Mouse (Mus musculus): ENCODE measurements around the gene Entpd3. TPM values are rescaled to one million over a fixed set of nuclear protein-coding genes. Genes with fewer than 3 reads are reported as not detected.

Gene Entpd3
- polyA plus RNA-seq, 1 experiment from 2014 or later, result 0.66 TPM

GRCm38 (mm10) chr9:120579808-120580207, 40.2 kb downstream of the Entpd3 start:
- Histone ChIP-seq H3K9ac (ENCODE audit: low read depth, low read length) (no peak overlapping the region), H3K36me3 (ENCODE audit: control insufficient read depth, insufficient read depth, low read length) (peaks cover 11% of the 10 kb centered on the region), H3K9me3 (replicated peaks; ENCODE audit: control insufficient read depth, low read length) (no peaks in the 10 kb centered on the region), H3K27me3 (ENCODE audit: control insufficient read depth, insufficient read depth, low read length) (no peaks in the 10 kb centered on the region), H3K4me1 (ENCODE audit: control insufficient read depth, insufficient read depth, low read length) (peaks cover 6% of the 10 kb centered on the region; the same call in 1 of the 2 replicates), H3K4me2 (no peak overlapping the region), H3K4me3 (ENCODE audit: low read depth, low read length) (no peak overlapping the region), H3K27ac (ENCODE audit: low read depth, low read length) (no peak overlapping the region)
- 82% methylated on average over 7 of the region's 7 CpGs for WGBS (ENCODE audit: insufficient replicate concordance)
- ATAC-seq (replicated peaks; ENCODE audit: insufficient number of reproducible peaks, low FRiP score, low TSS enrichment), result no peak

DNA sequence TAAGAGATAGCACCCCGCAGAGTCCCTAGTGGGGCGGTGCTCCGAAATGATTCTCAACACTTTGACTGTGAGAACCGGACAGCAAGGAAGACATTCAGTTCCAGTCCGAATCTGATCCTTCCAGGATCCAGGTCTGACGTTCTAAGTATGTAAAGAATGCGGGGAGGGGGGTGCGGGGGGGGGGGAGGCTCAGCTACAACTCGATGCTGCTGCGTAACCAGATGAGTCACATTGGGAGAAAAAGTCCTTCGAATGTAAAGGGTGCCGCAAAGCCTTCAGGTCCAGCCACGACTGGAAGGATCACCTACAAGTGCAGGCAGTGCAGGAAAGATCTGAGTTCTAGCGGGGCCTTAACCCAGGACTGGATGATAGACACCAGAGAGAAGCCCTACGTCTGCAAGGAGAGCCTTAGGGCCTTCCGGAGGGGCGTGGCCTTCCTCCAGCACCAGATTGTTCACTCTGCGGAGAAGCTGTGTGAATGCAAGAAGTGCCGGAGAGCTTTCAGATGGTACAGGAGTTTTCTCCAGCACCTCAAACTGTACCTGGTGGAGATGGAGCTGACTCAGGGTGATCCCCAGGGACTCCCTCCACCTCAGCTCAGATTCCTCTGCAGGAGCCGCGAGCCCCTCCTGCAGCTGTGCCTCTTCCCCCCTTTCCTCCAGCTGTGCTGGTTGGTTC, 42.5 kb downstream of the Entpd3 start:
- peak; percentile 62 for ATAC-seq (replicated peaks; ENCODE audit: insufficient number of reproducible peaks, low FRiP score, low TSS enrichment)
- H3K27ac ChIP-seq (ENCODE audit: low read depth, low read length), result peak overlapping the region; percentile 18; the same call in 1 of the 2 replicates
- H3K36me3 ChIP-seq (ENCODE audit: control insufficient read depth, insufficient read depth, low read length), result no peaks in the 10 kb centered on the region
- 12% methylated on average over 21 of the region's 21 CpGs for WGBS (ENCODE audit: insufficient replicate concordance)
- peak overlapping the region; percentile 53 for H3K9ac ChIP-seq (ENCODE audit: low read depth, low read length)
- peak overlapping the region; percentile 37 for H3K4me3 ChIP-seq (ENCODE audit: low read depth, low read length)
- H3K4me2 ChIP-seq, result peak overlapping the region; percentile 71
- no peaks in the 10 kb centered on the region for H3K9me3 ChIP-seq (replicated peaks; ENCODE audit: control insufficient read depth, low read length)
- H3K27me3 ChIP-seq (ENCODE audit: control insufficient read depth, insufficient read depth, low read length), result no peaks in the 10 kb centered on the region
- H3K4me1 ChIP-seq (ENCODE audit: control insufficient read depth, insufficient read depth, low read length), result peaks cover 6% of the 10 kb centered on the region; the same call in 1 of the 2 replicates

DNA sequence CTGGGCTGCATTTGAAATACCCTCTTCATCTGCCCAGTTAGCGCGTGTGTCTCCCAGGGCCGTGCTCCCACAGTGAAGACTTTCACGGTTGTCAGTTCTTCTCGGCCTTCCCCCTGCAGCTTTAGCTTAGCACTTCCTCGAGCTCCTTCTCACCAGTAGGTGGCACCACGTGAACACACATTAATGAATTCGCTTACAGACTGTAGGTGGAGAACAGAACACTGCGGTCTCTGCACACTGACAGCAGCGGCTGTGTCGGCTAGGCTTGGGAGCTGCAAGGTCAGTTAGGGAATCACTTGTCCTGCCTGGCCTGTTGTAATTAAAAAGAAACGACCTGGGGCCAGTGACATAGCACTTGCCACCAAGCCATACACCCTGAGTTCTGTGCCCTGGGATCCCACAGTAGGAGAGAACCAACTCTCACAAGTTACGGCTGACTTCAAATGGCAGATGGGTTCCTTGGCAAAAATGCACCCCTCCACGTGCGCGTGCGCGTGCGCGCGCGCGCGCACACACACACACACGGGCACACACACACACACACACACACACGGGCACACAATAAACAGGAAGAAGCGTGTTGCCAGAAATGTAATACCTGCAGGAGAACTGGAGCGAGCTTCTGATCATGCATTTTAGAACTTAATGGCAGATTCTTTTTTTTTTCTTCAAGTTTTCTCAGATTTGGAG, 43.1 kb downstream of the Entpd3 start:
- Histone ChIP-seq H3K36me3 (ENCODE audit: control insufficient read depth, insufficient read depth, low read length) (no peaks in the 10 kb centered on the region), H3K4me3 (ENCODE audit: low read depth, low read length) (peak overlapping the region; percentile 37), H3K9me3 (replicated peaks; ENCODE audit: control insufficient read depth, low read length) (no peaks in the 10 kb centered on the region), H3K27me3 (ENCODE audit: control insufficient read depth, insufficient read depth, low read length) (no peaks in the 10 kb centered on the region), H3K9ac (ENCODE audit: low read depth, low read length) (peak overlapping the region; percentile 53), H3K27ac (ENCODE audit: low read depth, low read length) (peak overlapping the region; percentile 18; the same call in 1 of the 2 replicates), H3K4me2 (peak overlapping the region; percentile 71), H3K4me1 (ENCODE audit: control insufficient read depth, insufficient read depth, low read length) (peaks cover 2% of the 10 kb centered on the region; the same call in 1 of the 2 replicates)
- peak; percentile 78 for ATAC-seq (replicated peaks; ENCODE audit: insufficient number of reproducible peaks, low FRiP score, low TSS enrichment)
- 11% methylated on average over 28 of the region's 28 CpGs for WGBS (ENCODE audit: insufficient replicate concordance)

DNA sequence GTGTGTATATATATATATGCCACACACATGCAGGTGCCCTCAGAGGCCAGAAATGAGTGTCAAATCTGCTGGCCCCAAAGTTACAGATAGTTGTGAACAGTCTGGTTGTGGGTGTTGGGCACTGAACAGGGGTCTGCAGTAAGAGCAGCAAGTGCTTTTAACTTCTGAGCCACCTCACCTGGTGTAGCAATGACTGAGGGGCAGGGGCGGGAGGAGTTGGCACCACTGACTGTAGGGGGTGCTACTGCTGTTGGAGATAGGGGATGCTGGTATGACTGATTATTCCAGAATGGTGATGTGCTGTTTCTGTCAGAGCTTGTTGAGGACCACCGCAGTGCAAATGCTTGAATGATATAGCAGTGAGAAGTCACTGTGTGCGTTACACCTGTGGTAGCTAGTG, 43.7 kb downstream of the Entpd3 start:
- Histone ChIP-seq H3K9ac (ENCODE audit: low read depth, low read length) (peak overlapping the region; percentile 10; the same call in 1 of the 2 replicates), H3K4me2 (peak overlapping the region; percentile 71), H3K36me3 (ENCODE audit: control insufficient read depth, insufficient read depth, low read length) (no peaks in the 10 kb centered on the region), H3K4me1 (ENCODE audit: control insufficient read depth, insufficient read depth, low read length) (no peaks in the 10 kb centered on the region), H3K4me3 (ENCODE audit: low read depth, low read length) (no peak overlapping the region; the same call in 1 of the 2 replicates), H3K27ac (ENCODE audit: low read depth, low read length) (no peak overlapping the region), H3K27me3 (ENCODE audit: control insufficient read depth, insufficient read depth, low read length) (no peaks in the 10 kb centered on the region), H3K9me3 (replicated peaks; ENCODE audit: control insufficient read depth, low read length) (no peaks in the 10 kb centered on the region)
- 73% methylated on average over 3 of the region's 3 CpGs for WGBS (ENCODE audit: insufficient replicate concordance)
- no peak for ATAC-seq (replicated peaks; ENCODE audit: insufficient number of reproducible peaks, low FRiP score, low TSS enrichment)

DNA sequence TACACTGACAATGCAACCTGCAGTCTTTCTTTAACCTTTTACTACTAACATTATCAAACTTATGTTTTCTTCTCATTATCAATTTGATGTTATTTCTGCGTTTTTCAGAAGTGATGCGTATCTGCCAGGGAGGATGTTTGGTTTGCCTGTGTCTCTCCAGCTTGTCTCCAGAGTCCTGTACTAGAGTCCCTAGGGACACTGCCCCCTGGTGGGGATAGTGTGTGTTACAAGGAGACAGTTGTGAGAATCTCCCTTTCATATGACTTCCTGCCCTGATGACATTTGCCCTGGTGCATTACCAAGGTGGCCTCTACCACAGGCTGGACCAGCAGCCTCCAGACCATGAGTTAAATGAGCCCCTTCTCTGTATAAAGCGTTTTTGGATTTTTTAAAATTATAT, 46.9 kb downstream of the Entpd3 start:
- Histone ChIP-seq H3K36me3 (ENCODE audit: control insufficient read depth, insufficient read depth, low read length) (no peaks in the 10 kb centered on the region), H3K4me1 (ENCODE audit: control insufficient read depth, insufficient read depth, low read length) (no peaks in the 10 kb centered on the region), H3K9me3 (replicated peaks; ENCODE audit: control insufficient read depth, low read length) (no peaks in the 10 kb centered on the region), H3K9ac (ENCODE audit: low read depth, low read length) (no peak overlapping the region), H3K4me3 (ENCODE audit: low read depth, low read length) (no peak overlapping the region), H3K4me2 (no peak overlapping the region), H3K27ac (ENCODE audit: low read depth, low read length) (no peak overlapping the region), H3K27me3 (ENCODE audit: control insufficient read depth, insufficient read depth, low read length) (no peaks in the 10 kb centered on the region)
- WGBS (ENCODE audit: insufficient replicate concordance), result 10% methylated on average over 3 of the region's 3 CpGs
- ATAC-seq (replicated peaks; ENCODE audit: insufficient number of reproducible peaks, low FRiP score, low TSS enrichment), result no peak

DNA sequence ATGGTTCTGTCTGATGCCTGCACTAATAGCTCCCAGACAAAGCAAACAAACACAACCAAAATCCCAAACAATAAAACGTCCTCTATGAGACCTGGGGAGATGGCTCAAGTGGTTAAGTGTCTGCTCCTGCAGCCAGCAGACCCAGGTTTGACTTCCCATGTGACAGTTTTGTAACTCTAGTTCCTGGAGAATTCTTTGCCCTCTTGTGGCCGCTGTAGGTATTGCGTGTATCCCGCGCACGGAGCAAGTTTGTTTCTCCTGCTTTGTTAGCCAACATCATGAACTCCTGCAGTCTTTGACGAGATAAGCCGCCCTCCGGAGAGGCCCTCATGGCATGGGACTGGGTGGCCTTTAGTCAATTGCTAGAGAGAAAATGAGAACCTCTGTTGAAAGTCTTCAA, 51.9 kb downstream of the Entpd3 start:
- WGBS (ENCODE audit: insufficient replicate concordance), result 1% methylated on average over 9 of the region's 9 CpGs
- Histone ChIP-seq H3K4me3 (ENCODE audit: low read depth, low read length) (no peak overlapping the region), H3K4me1 (ENCODE audit: control insufficient read depth, insufficient read depth, low read length) (no peaks in the 10 kb centered on the region), H3K9me3 (replicated peaks; ENCODE audit: control insufficient read depth, low read length) (no peaks in the 10 kb centered on the region), H3K27ac (ENCODE audit: low read depth, low read length) (no peak overlapping the region), H3K4me2 (no peak overlapping the region), H3K27me3 (ENCODE audit: control insufficient read depth, insufficient read depth, low read length) (no peaks in the 10 kb centered on the region), H3K36me3 (ENCODE audit: control insufficient read depth, insufficient read depth, low read length) (no peaks in the 10 kb centered on the region), H3K9ac (ENCODE audit: low read depth, low read length) (no peak overlapping the region)
- no peak for ATAC-seq (replicated peaks; ENCODE audit: insufficient number of reproducible peaks, low FRiP score, low TSS enrichment)

DNA sequence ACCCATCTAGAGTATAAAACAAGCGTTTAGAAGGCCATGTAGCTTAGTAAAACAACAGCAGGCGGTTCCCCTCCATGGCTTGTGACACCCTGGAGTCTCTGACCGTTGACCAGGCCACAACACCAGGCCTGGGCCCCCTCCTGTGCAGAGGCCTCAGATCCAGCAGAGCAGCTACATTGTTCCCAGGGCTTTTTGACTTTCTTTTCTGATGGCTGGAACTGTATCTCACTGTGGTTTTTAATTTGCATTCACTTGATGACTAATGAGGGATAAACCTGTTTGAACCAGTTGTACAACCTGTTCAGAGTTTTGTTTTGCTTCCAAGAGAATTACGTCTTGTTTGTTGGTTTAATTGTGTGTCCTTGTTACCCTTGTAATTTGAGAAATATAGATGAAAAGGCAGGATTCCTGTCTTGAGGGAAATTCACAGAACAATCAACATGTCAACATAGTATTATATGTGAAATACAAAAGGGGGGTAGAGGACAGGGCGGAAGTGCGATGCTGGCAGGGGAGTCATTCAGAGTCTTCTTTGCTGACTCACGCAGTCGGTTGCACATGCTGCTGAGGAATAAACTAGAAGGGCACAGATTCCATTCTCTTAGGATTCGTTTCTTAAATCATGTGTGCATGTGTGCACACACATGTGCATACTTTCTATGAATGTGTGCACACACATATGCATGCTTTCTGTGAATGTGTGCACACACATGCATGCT, 53.9 kb downstream of the Entpd3 start:
- ATAC-seq (replicated peaks; ENCODE audit: insufficient number of reproducible peaks, low FRiP score, low TSS enrichment), result no peak
- Histone ChIP-seq H3K4me2 (no peak overlapping the region), H3K9me3 (replicated peaks; ENCODE audit: control insufficient read depth, low read length) (no peaks in the 10 kb centered on the region), H3K4me1 (ENCODE audit: control insufficient read depth, insufficient read depth, low read length) (no peaks in the 10 kb centered on the region), H3K36me3 (ENCODE audit: control insufficient read depth, insufficient read depth, low read length) (no peaks in the 10 kb centered on the region), H3K4me3 (ENCODE audit: low read depth, low read length) (no peak overlapping the region), H3K27me3 (ENCODE audit: control insufficient read depth, insufficient read depth, low read length) (no peaks in the 10 kb centered on the region), H3K27ac (ENCODE audit: low read depth, low read length) (no peak overlapping the region), H3K9ac (ENCODE audit: low read depth, low read length) (no peak overlapping the region)
- WGBS (ENCODE audit: insufficient replicate concordance), result 65% methylated on average over 9 of the region's 9 CpGs

GRCm38 (mm10) chr9:120594839-120595238, 55.2 kb downstream of the Entpd3 start:
- Histone ChIP-seq H3K9me3 (replicated peaks; ENCODE audit: control insufficient read depth, low read length) (no peaks in the 10 kb centered on the region), H3K27me3 (ENCODE audit: control insufficient read depth, insufficient read depth, low read length) (no peaks in the 10 kb centered on the region), H3K4me2 (no peak overlapping the region), H3K4me1 (ENCODE audit: control insufficient read depth, insufficient read depth, low read length) (no peaks in the 10 kb centered on the region), H3K4me3 (ENCODE audit: low read depth, low read length) (no peak overlapping the region), H3K36me3 (ENCODE audit: control insufficient read depth, insufficient read depth, low read length) (no peaks in the 10 kb centered on the region), H3K27ac (ENCODE audit: low read depth, low read length) (no peak overlapping the region), H3K9ac (ENCODE audit: low read depth, low read length) (no peak overlapping the region)
- 62% methylated on average over 6 of the region's 6 CpGs for WGBS (ENCODE audit: insufficient replicate concordance)
- no peak for ATAC-seq (replicated peaks; ENCODE audit: insufficient number of reproducible peaks, low FRiP score, low TSS enrichment)

Measured in heart, embryonic 11.5 days (tissue).